Mouse (Mus musculus) liver, embryonic 16.5 days (tissue): ENCODE data around the gene Pcbp3. TPM values are rescaled to one million over a fixed set of nuclear protein-coding genes. Genes with fewer than 3 reads are reported as not detected.

Source experiments
- ATAC-seq: fragments of 200-750 bp; cut with Nextera tagmentation; 2 replicates; pipeline ENCODE4 v1.8.0; 2017; ENCODE audit warnings: low read depth, mild to moderate bottlenecking, moderate number of reproducible peaks, moderate library complexity
- H3K27ac ChIP-seq: fragments of 300-500 bp; sonication (generic); 2 replicates; pipeline ENCODE4 v1.5.1; 2014; ENCODE audit warnings: mild to moderate bottlenecking, low read length
- H3K27me3 ChIP-seq: fragments of 300-500 bp; sonication (generic); 2 replicates; pipeline ENCODE4 v1.6.1; 2014; ENCODE audit warnings: low read depth, low read length, mixed read lengths; ENCODE audit not compliant: control insufficient read depth, insufficient read depth
- H3K36me3 ChIP-seq: fragments of 300-500 bp; sonication (generic); 2 replicates; pipeline ENCODE4 v1.6.1; 2014; ENCODE audit warnings: mild to moderate bottlenecking; ENCODE audit not compliant: control insufficient read depth, insufficient read depth
- H3K4me1 ChIP-seq: fragments of 300-500 bp; sonication (generic); 2 replicates; pipeline ENCODE4 v1.6.1; 2014; ENCODE audit warnings: low read depth, low read length, mixed read lengths; ENCODE audit not compliant: control insufficient read depth
- H3K4me2 ChIP-seq: fragments of 300-500 bp; sonication (generic); 2 replicates; pipeline ENCODE4 v1.6.1; 2014; ENCODE audit warnings: low read depth, low read length, mixed read lengths
- H3K4me3 ChIP-seq: fragments of 300-500 bp; sonication (generic); 2 replicates; pipeline ENCODE4 v1.5.1; 2014; ENCODE audit warnings: low read depth, mild to moderate bottlenecking, low read length
- H3K9ac ChIP-seq: fragments of 300-500 bp; sonication (generic); 2 replicates; pipeline ENCODE4 v1.6.1; 2014; ENCODE audit warnings: low read depth, low read length
- H3K9me3 ChIP-seq: fragments of 300-500 bp; sonication (generic); replicated peaks from 2 replicates; pipeline ENCODE4 v1.6.1; 2016; ENCODE audit warnings: low read length; ENCODE audit not compliant: control insufficient read depth
- WGBS: fragments of 180-500 bp; shearing (Covaris S2); extraction: QIAGEN DNeasy Blood & Tissue Kit; methylation state at CpG from one replicate; pipeline ENCODE4 v1.1.7; 2014; ENCODE audit not compliant: insufficient replicate concordance; 5-methylcytosine and 5-hydroxymethylcytosine counted together
- polyA plus RNA-seq: library from polyadenylated mRNA; unstranded; fragments of >200 nt; fragmentation: Nextera tagmentation; extraction: Ambion mirVana; gene quantifications from 2 replicates; pipeline ENCODE4 v1.2.1, GENCODE M21; 2015

Gene Pcbp3
- polyA plus RNA-seq, 1 experiment from 2014 or later = 3.8 TPM

- no peak for ATAC-seq
- H3K9me3 ChIP-seq = no peaks in the 10 kb centered on the region
- H3K4me1 ChIP-seq = no peaks in the 10 kb centered on the region
- no peak overlapping the region for H3K27ac ChIP-seq
- H3K4me3 ChIP-seq = no peak overlapping the region
- H3K27me3 ChIP-seq = no peaks in the 10 kb centered on the region
- WGBS = 57% methylated on average over 20 of the region's 20 CpGs
- H3K9ac ChIP-seq = no peak overlapping the region
- no peak overlapping the region for H3K4me2 ChIP-seq
- no peaks in the 10 kb centered on the region for H3K36me3 ChIP-seq
Measured at GRCm38 (mm10) chr10:76731621-76732239, 230.0 kb downstream of the Pcbp3 start.

GRCm38 (mm10) chr10:76729631-76730620 lies 231.8 kb downstream of the Pcbp3 start:
- no peaks in the 10 kb centered on the region for H3K36me3 ChIP-seq
- WGBS = 70% methylated on average over 19 of the region's 19 CpGs
- H3K4me2 ChIP-seq = no peak overlapping the region
- H3K4me1 ChIP-seq = no peaks in the 10 kb centered on the region
- H3K27ac ChIP-seq = no peak overlapping the region
- H3K27me3 ChIP-seq = no peaks in the 10 kb centered on the region
- no peak overlapping the region for H3K9ac ChIP-seq
- H3K9me3 ChIP-seq = no peaks in the 10 kb centered on the region
- ATAC-seq = no peak
- H3K4me3 ChIP-seq = no peak overlapping the region

- Histone ChIP-seq H3K27ac (no peak overlapping the region), H3K36me3 (no peaks in the 10 kb centered on the region)
- 16% methylated on average over 11 of the region's 11 CpGs for WGBS
Measured at GRCm38 (mm10) chr10:76728369-76728768, 233.3 kb downstream of the Pcbp3 start.

GRCm38 (mm10) chr10:76727301-76727700 lies 234.4 kb downstream of the Pcbp3 start:
- no peaks in the 10 kb centered on the region for H3K36me3 ChIP-seq
- no peak overlapping the region for H3K4me2 ChIP-seq
- no peak for ATAC-seq
- 72% methylated on average over 7 of the region's 7 CpGs for WGBS
- no peak overlapping the region for H3K9ac ChIP-seq
- no peak overlapping the region for H3K27ac ChIP-seq
- no peak overlapping the region for H3K4me3 ChIP-seq
- H3K9me3 ChIP-seq = no peaks in the 10 kb centered on the region
- no peaks in the 10 kb centered on the region for H3K4me1 ChIP-seq
- no peaks in the 10 kb centered on the region for H3K27me3 ChIP-seq

More at GRCm38 (mm10) chr10:76728369-76728768, 233.3 kb downstream of the Pcbp3 start:
- Histone ChIP-seq H3K9me3 (no peaks in the 10 kb centered on the region), H3K4me3 (no peak overlapping the region), H3K4me2 (no peak overlapping the region), H3K9ac (no peak overlapping the region), H3K27me3 (no peaks in the 10 kb centered on the region), H3K4me1 (no peaks in the 10 kb centered on the region)
- no peak for ATAC-seq

- 77% methylated on average over 4 of the region's 4 CpGs for WGBS
- no peak overlapping the region for H3K4me2 ChIP-seq
Measured at GRCm38 (mm10) chr10:76726866-76727265, 234.8 kb downstream of the Pcbp3 start.

GRCm38 (mm10) chr10:76725682-76726285 lies 235.9 kb downstream of the Pcbp3 start, which contains the start of gene Col6a1:
Col6a1 (minus strand) TSS chr10:76726168.
- WGBS = 35% methylated on average over 9 of the region's 9 CpGs
- H3K36me3 ChIP-seq = no peaks in the 10 kb centered on the region
- no peaks in the 10 kb centered on the region for H3K9me3 ChIP-seq
- no peaks in the 10 kb centered on the region for H3K4me1 ChIP-seq
- H3K4me3 ChIP-seq = no peak within 1 kb of the TSS
- no peak within 1 kb of the TSS for H3K9ac ChIP-seq
- ATAC-seq = no peak
- H3K27ac ChIP-seq = no peak within 1 kb of the TSS
- no peaks in the 10 kb centered on the region for H3K27me3 ChIP-seq
- no peak within 1 kb of the TSS for H3K4me2 ChIP-seq

More at GRCm38 (mm10) chr10:76726866-76727265, 234.8 kb downstream of the Pcbp3 start:
- H3K9me3 ChIP-seq = no peaks in the 10 kb centered on the region
- H3K4me3 ChIP-seq = no peak overlapping the region
- no peak overlapping the region for H3K27ac ChIP-seq
- H3K36me3 ChIP-seq = no peaks in the 10 kb centered on the region
- H3K4me1 ChIP-seq = no peaks in the 10 kb centered on the region
- no peak overlapping the region for H3K9ac ChIP-seq
- no peaks in the 10 kb centered on the region for H3K27me3 ChIP-seq
- ATAC-seq = no peak

GRCm38 (mm10) chr10:76725097-76725496 lies 236.6 kb downstream of the Pcbp3 start:
- WGBS = 49% methylated on average over 2 of the region's 2 CpGs
- Histone ChIP-seq H3K27ac (no peak overlapping the region), H3K9me3 (no peaks in the 10 kb centered on the region), H3K9ac (no peak overlapping the region), H3K36me3 (no peaks in the 10 kb centered on the region), H3K4me2 (no peak overlapping the region), H3K4me3 (no peak overlapping the region), H3K4me1 (no peaks in the 10 kb centered on the region), H3K27me3 (no peaks in the 10 kb centered on the region)
- no peak for ATAC-seq

GRCm38 (mm10) chr10:76724231-76724736 lies 237.4 kb downstream of the Pcbp3 start:
- no peak overlapping the region for H3K4me3 ChIP-seq
- no peak overlapping the region for H3K27ac ChIP-seq
- no peaks in the 10 kb centered on the region for H3K36me3 ChIP-seq
- no peak overlapping the region for H3K4me2 ChIP-seq
- no peak for ATAC-seq
- H3K9ac ChIP-seq = no peak overlapping the region
- WGBS = 13% methylated on average over 5 of the region's 5 CpGs
- H3K4me1 ChIP-seq = no peaks in the 10 kb centered on the region
- no peaks in the 10 kb centered on the region for H3K27me3 ChIP-seq
- no peaks in the 10 kb centered on the region for H3K9me3 ChIP-seq
